Mouse (Mus musculus) megakaryocyte, embryonic 14.5 days (primary cell): ENCODE results near the gene Oas1d.
"Not testable (repeated sequence)": the region's sequence is repeated elsewhere in the genome, so short reads cannot be mapped to it uniquely, and the experiment has no call there.

Experiments
- FLI1 ChIP-seq: IDR thresholded peaks from 2 replicates; pipeline ENCODE4 v1.6.1; 2012; ENCODE audit warnings: low read length, inconsistent platforms, mixed read lengths
- GATA1 ChIP-seq: IDR thresholded peaks from 3 replicates; pipeline ENCODE4 v1.6.1; 2012; ENCODE audit warnings: mixed read lengths, low read length, inconsistent platforms, borderline replicate concordance

- not testable (repeated sequence) for TF ChIP-seq GATA1, FLI1
Measured at GRCm38 (mm10) chr5:120906791-120907733, 7.3 kb upstream of the Oas1d start, which contains the start of gene Oas1a.
